Mouse (Mus musculus): ENCODE results near the gene Pmis2. TPM values are rescaled to one million over a fixed set of nuclear protein-coding genes. Genes with fewer than 3 reads are reported as not detected.
A peak's percentile ranks its signal among the peaks of the same experiment; 100 is the strongest.

Gene Pmis2
- polyA plus RNA-seq, 1 experiment from 2014 or later, result not detected

GRCm38 (mm10) chr7:30639083-30639482, 32.3 kb downstream of the Pmis2 start:
- Histone ChIP-seq H3K27ac (no peak overlapping the region), H3K9ac (ENCODE audit: low read depth, low read length) (no peak overlapping the region), H3K27me3 (ENCODE audit: insufficient read depth, low read length) (peaks cover 22% of the 10 kb centered on the region), H3K4me1 (replicated peaks; ENCODE audit: insufficient read depth, low read length) (peaks cover 4% of the 10 kb centered on the region; the same call in 1 of the 2 replicates), H3K4me3 (replicated peaks; ENCODE audit: low read depth, low read length) (no peak overlapping the region), H3K9me3 (replicated peaks; ENCODE audit: low read length) (no peaks in the 10 kb centered on the region), H3K36me3 (ENCODE audit: insufficient read depth, low read length) (peaks cover 37% of the 10 kb centered on the region), H3K4me2 (ENCODE audit: low read length) (no peak overlapping the region)
- 9% methylated on average over 4 of the region's 4 CpGs for WGBS
- ATAC-seq (replicated peaks; ENCODE audit: low FRiP score, low read depth), result no peak
- DNase-seq (ENCODE audit: low spot score), result no peak
- TF ChIP-seq CTCF (IDR thresholded peaks at IDR 0.05; ENCODE audit: low read depth), result no peak

GRCm38 (mm10) chr7:30636395-30636794, 35.0 kb downstream of the Pmis2 start:
- Histone ChIP-seq H3K4me2 (ENCODE audit: low read length) (no peak overlapping the region), H3K9ac (ENCODE audit: low read depth, low read length) (no peak overlapping the region), H3K9me3 (replicated peaks; ENCODE audit: low read length) (no peaks in the 10 kb centered on the region), H3K4me3 (replicated peaks; ENCODE audit: low read depth, low read length) (no peak overlapping the region), H3K27ac (no peak overlapping the region), H3K4me1 (replicated peaks; ENCODE audit: insufficient read depth, low read length) (peaks cover 4% of the 10 kb centered on the region; the same call in 1 of the 2 replicates), H3K36me3 (ENCODE audit: insufficient read depth, low read length) (peaks cover 12% of the 10 kb centered on the region), H3K27me3 (ENCODE audit: insufficient read depth, low read length) (peaks cover 39% of the 10 kb centered on the region)
- no peak for DNase-seq (ENCODE audit: low spot score)
- no peak for TF ChIP-seq CTCF (IDR thresholded peaks at IDR 0.05; ENCODE audit: low read depth)
- no peak for ATAC-seq (replicated peaks; ENCODE audit: low FRiP score, low read depth)
- 34% methylated on average over 11 of the region's 11 CpGs for WGBS

GRCm38 (mm10) chr7:30635752-30636151, 35.7 kb downstream of the Pmis2 start, which contains the start of gene Etv2:
Gene Etv2, minus strand, starts transcription at chr7:30635852.
- ATAC-seq (replicated peaks; ENCODE audit: low FRiP score, low read depth) (no peak), DNase-seq (ENCODE audit: low spot score) (no peak)
- Histone ChIP-seq H3K36me3 (ENCODE audit: insufficient read depth, low read length) (peaks cover 7% of the 10 kb centered on the region; the same call in 1 of the 2 replicates), H3K27ac (no peak within 1 kb of the TSS), H3K9me3 (replicated peaks; ENCODE audit: low read length) (no peaks in the 10 kb centered on the region), H3K4me2 (ENCODE audit: low read length) (peak within 1 kb of the TSS; percentile 38), H3K9ac (ENCODE audit: low read depth, low read length) (no peak within 1 kb of the TSS), H3K27me3 (ENCODE audit: insufficient read depth, low read length) (peaks cover 39% of the 10 kb centered on the region), H3K4me3 (replicated peaks; ENCODE audit: low read depth, low read length) (peak within 1 kb of the TSS; percentile 16), H3K4me1 (replicated peaks; ENCODE audit: insufficient read depth, low read length) (peaks cover 4% of the 10 kb centered on the region; the same call in 1 of the 2 replicates)
- WGBS, result 5% methylated on average over 5 of the region's 5 CpGs
- no peak for TF ChIP-seq CTCF (IDR thresholded peaks at IDR 0.05; ENCODE audit: low read depth)

GRCm38 (mm10) chr7:30634621-30635020, 36.8 kb downstream of the Pmis2 start:
- Histone ChIP-seq H3K4me3 (replicated peaks; ENCODE audit: low read depth, low read length) (peak overlapping the region; percentile 16), H3K36me3 (ENCODE audit: insufficient read depth, low read length) (no peaks in the 10 kb centered on the region), H3K9me3 (replicated peaks; ENCODE audit: low read length) (no peaks in the 10 kb centered on the region), H3K27ac (no peak overlapping the region), H3K27me3 (ENCODE audit: insufficient read depth, low read length) (peaks cover 39% of the 10 kb centered on the region), H3K4me2 (ENCODE audit: low read length) (peak overlapping the region; percentile 38), H3K4me1 (replicated peaks; ENCODE audit: insufficient read depth, low read length) (peaks cover 4% of the 10 kb centered on the region; the same call in 1 of the 2 replicates), H3K9ac (ENCODE audit: low read depth, low read length) (no peak overlapping the region)
- WGBS, result 1% methylated on average over 20 of the region's 20 CpGs
- DNase-seq (ENCODE audit: low spot score), result peak; percentile 69
- TF ChIP-seq CTCF (IDR thresholded peaks at IDR 0.05; ENCODE audit: low read depth), result peak; percentile 76
- peak; percentile 76 for ATAC-seq (replicated peaks; ENCODE audit: low FRiP score, low read depth)

GRCm38 (mm10) chr7:30633762-30634412, 37.5 kb downstream of the Pmis2 start:
- Histone ChIP-seq H3K9me3 (replicated peaks; ENCODE audit: low read length) (no peaks in the 10 kb centered on the region), H3K4me2 (ENCODE audit: low read length) (no peak overlapping the region), H3K4me1 (replicated peaks; ENCODE audit: insufficient read depth, low read length) (peaks cover 4% of the 10 kb centered on the region; the same call in 1 of the 2 replicates), H3K27me3 (ENCODE audit: insufficient read depth, low read length) (peaks cover 39% of the 10 kb centered on the region), H3K4me3 (replicated peaks; ENCODE audit: low read depth, low read length) (0 out of 2 replicates have a peak overlapping the region, but pooled peaks have one; percentile 2), H3K27ac (no peak overlapping the region), H3K36me3 (ENCODE audit: insufficient read depth, low read length) (no peaks in the 10 kb centered on the region), H3K9ac (ENCODE audit: low read depth, low read length) (no peak overlapping the region)
- DNase-seq (ENCODE audit: low spot score), result no peak
- 1% methylated on average over 26 of the region's 27 CpGs for WGBS
- no peak for TF ChIP-seq CTCF (IDR thresholded peaks at IDR 0.05; ENCODE audit: low read depth)
- no peak for ATAC-seq (replicated peaks; ENCODE audit: low FRiP score, low read depth)

GRCm38 (mm10) chr7:30629013-30629412, 42.4 kb downstream of the Pmis2 start:
- Histone ChIP-seq H3K4me3 (replicated peaks; ENCODE audit: low read depth, low read length) (no peak overlapping the region), H3K36me3 (ENCODE audit: insufficient read depth, low read length) (no peaks in the 10 kb centered on the region; the same call in 1 of the 2 replicates), H3K4me1 (replicated peaks; ENCODE audit: insufficient read depth, low read length) (no peaks in the 10 kb centered on the region; the same call in 1 of the 2 replicates), H3K9me3 (replicated peaks; ENCODE audit: low read length) (no peaks in the 10 kb centered on the region), H3K9ac (ENCODE audit: low read depth, low read length) (no peak overlapping the region), H3K27ac (no peak overlapping the region), H3K27me3 (ENCODE audit: insufficient read depth, low read length) (peaks cover 17% of the 10 kb centered on the region), H3K4me2 (ENCODE audit: low read length) (no peak overlapping the region)
- TF ChIP-seq CTCF (IDR thresholded peaks at IDR 0.05; ENCODE audit: low read depth), result no peak
- ATAC-seq (replicated peaks; ENCODE audit: low FRiP score, low read depth) (no peak), DNase-seq (ENCODE audit: low spot score) (no peak)

Measured in kidney, postnatal 0 days (tissue).